Comparison of ENCODE assay signal across 8 mouse cellular contexts in genomic region chr11:86395513-86396125, GRCm38 (mm10). TPM values are rescaled to one million over a fixed set of nuclear protein-coding genes. Genes with fewer than 3 reads are reported as not detected.
DNase-seq lines count a peak whose midpoint lies in the region; ATAC-seq and TF ChIP-seq lines count a peak whose summit lies in the region.

No protein-coding gene starts in this region.

- 20% methylated on average over 9 of the region's 9 CpGs for WGBS in bone marrow, adult 2 months
- 5% methylated on average over 9 of the region's 9 CpGs for WGBS in hindbrain, embryonic 11.5 days
- WGBS in limb, embryonic 11.5 days = 3% methylated on average over 9 of the region's 9 CpGs
- 13% methylated on average over 9 of the region's 9 CpGs for WGBS in midbrain, postnatal 0 days

- DNase-seq in layer of hippocampus, adult 11-12 months (ENCODE audit: low spot score) = peak; percentile 29
- no peak for DNase-seq in layer of hippocampus, adult 9-10 months (ENCODE audit: low spot score)
- peak; percentile 60 for DNase-seq in hindbrain, embryonic 11.5 days (ENCODE audit: low spot score)
- peak; percentile 58 for DNase-seq in limb, embryonic 11.5 days (ENCODE audit: low spot score)
- DNase-seq in midbrain, postnatal 0 days (ENCODE audit: low spot score) = peak; percentile 79

- H3K4me3 ChIP-seq in bone marrow, adult 2 months (replicated peaks; ENCODE audit: control insufficient read depth, low read depth, low read length) = no peak overlapping the region
- H3K4me3 ChIP-seq in hindbrain, embryonic 11.5 days (ENCODE audit: low read depth, low read length) = no peak overlapping the region
- no peak overlapping the region for H3K4me3 ChIP-seq in limb, embryonic 11.5 days (ENCODE audit: low read depth, low read length)
- H3K4me3 ChIP-seq in midbrain, postnatal 0 days (ENCODE audit: low read depth, low read length) = no peak overlapping the region
- H3K4me3 ChIP-seq in testis, adult 2 months (ENCODE audit: control insufficient read depth, low read depth, low read length) = no peak overlapping the region

- H3K9ac ChIP-seq in hindbrain, embryonic 11.5 days (ENCODE audit: low read depth, low read length) = no peak overlapping the region
- no peak overlapping the region for H3K9ac ChIP-seq in limb, embryonic 11.5 days (ENCODE audit: low read length)
- no peak overlapping the region for H3K9ac ChIP-seq in midbrain, postnatal 0 days (replicated peaks; ENCODE audit: low read length, poor library complexity, severe bottlenecking)

- TF ChIP-seq POLR2A in bone marrow, adult 2 months (IDR thresholded peaks at IDR 0.05; ENCODE audit: borderline replicate concordance, control insufficient read depth, low read depth, low read length) = no peak
- TF ChIP-seq POLR2A in testis, adult 2 months (IDR thresholded peaks at IDR 0.05; ENCODE audit: control insufficient read depth, low read depth, low read length) = no peak

- no peak overlapping the region for H3K27ac ChIP-seq in bone marrow, adult 2 months (ENCODE audit: control insufficient read depth, insufficient read depth, low read depth, low read length, poor library complexity)
- H3K27ac ChIP-seq in hindbrain, embryonic 11.5 days (ENCODE audit: low read depth, low read length) = no peak overlapping the region
- H3K27ac ChIP-seq in limb, embryonic 11.5 days (replicated peaks; ENCODE audit: low read depth, low read length) = no peak overlapping the region
- no peak overlapping the region for H3K27ac ChIP-seq in midbrain, postnatal 0 days (ENCODE audit: low read depth, low read length)
- no peak overlapping the region for H3K27ac ChIP-seq in testis, adult 2 months (ENCODE audit: control insufficient read depth, insufficient read depth, low read depth, low read length)

- 0 out of 2 replicates have a peak, but pooled peaks have one; percentile 38 for ATAC-seq in erythroblast, adult 5-6 weeks (replicated peaks; ENCODE audit: low FRiP score, poor library complexity, severe bottlenecking)
- no peak for ATAC-seq in hindbrain, embryonic 11.5 days (ENCODE audit: low FRiP score)
- no peak for ATAC-seq in limb, embryonic 11.5 days (ENCODE audit: insufficient number of reproducible peaks, low FRiP score, low TSS enrichment, low read depth)
- no peak for ATAC-seq in midbrain, postnatal 0 days (ENCODE audit: low FRiP score)

- peaks cover 5% of the 10 kb centered on the region; the same call in 1 of the 2 replicates for H3K4me1 ChIP-seq in bone marrow, adult 2 months (ENCODE audit: control insufficient read depth, insufficient read depth, low read length)
- no peaks in the 10 kb centered on the region for H3K4me1 ChIP-seq in hindbrain, embryonic 11.5 days (replicated peaks; ENCODE audit: control insufficient read depth, insufficient read depth, low read length)
- peaks cover 5% of the 10 kb centered on the region; the same call in 1 of the 2 replicates for H3K4me1 ChIP-seq in limb, embryonic 11.5 days (ENCODE audit: control insufficient read depth, insufficient read depth, low read length)
- H3K4me1 ChIP-seq in midbrain, postnatal 0 days (ENCODE audit: insufficient read depth, low read length) = no peaks in the 10 kb centered on the region
- no peaks in the 10 kb centered on the region for H3K4me1 ChIP-seq in testis, adult 2 months (ENCODE audit: control insufficient read depth, insufficient read depth, low read length)

- peak; percentile 70 for TF ChIP-seq CTCF in bone marrow, adult 2 months (IDR thresholded peaks at IDR 0.05; ENCODE audit: control insufficient read depth, insufficient read depth, low read length)
- TF ChIP-seq CTCF in midbrain, postnatal 0 days (IDR thresholded peaks at IDR 0.05) = peak; percentile 56
- peak; percentile 31; the same call in 1 of the 2 replicates for TF ChIP-seq CTCF in testis, adult 2 months (IDR thresholded peaks at IDR 0.05; ENCODE audit: control insufficient read depth, insufficient read depth, insufficient replicate concordance, low read depth, low read length)

- no peak overlapping the region for H3K4me2 ChIP-seq in hindbrain, embryonic 11.5 days (replicated peaks; ENCODE audit: low read depth, low read length)
- peak overlapping the region; percentile 1; the same call in 1 of the 2 replicates for H3K4me2 ChIP-seq in limb, embryonic 11.5 days (ENCODE audit: low read depth, severe bottlenecking)
- no peak overlapping the region for H3K4me2 ChIP-seq in midbrain, postnatal 0 days (ENCODE audit: low read depth, low read length, poor library complexity, severe bottlenecking)

- H3K27me3 ChIP-seq in hindbrain, embryonic 11.5 days (ENCODE audit: control insufficient read depth, insufficient read depth, low read length) = no peaks in the 10 kb centered on the region
- H3K27me3 ChIP-seq in limb, embryonic 11.5 days (ENCODE audit: control insufficient read depth, insufficient read depth, low read length) = no peaks in the 10 kb centered on the region
- H3K27me3 ChIP-seq in midbrain, postnatal 0 days (ENCODE audit: insufficient read depth, low read length) = no peaks in the 10 kb centered on the region
- no peaks in the 10 kb centered on the region for H3K27me3 ChIP-seq in testis, adult 2 months (ENCODE audit: control insufficient read depth, insufficient read depth, low read length)

- no peaks in the 10 kb centered on the region for H3K36me3 ChIP-seq in hindbrain, embryonic 11.5 days (ENCODE audit: control insufficient read depth, insufficient read depth, low read length)
- no peaks in the 10 kb centered on the region for H3K36me3 ChIP-seq in limb, embryonic 11.5 days (ENCODE audit: control insufficient read depth, insufficient read depth, low read length)
- no peaks in the 10 kb centered on the region for H3K36me3 ChIP-seq in midbrain, postnatal 0 days (ENCODE audit: insufficient read depth, low read length)
- H3K36me3 ChIP-seq in testis, adult 2 months (ENCODE audit: control insufficient read depth, insufficient read depth, low read length) = no peaks in the 10 kb centered on the region

- no peaks in the 10 kb centered on the region for H3K9me3 ChIP-seq in hindbrain, embryonic 11.5 days (ENCODE audit: control insufficient read depth, low read length)
- H3K9me3 ChIP-seq in limb, embryonic 11.5 days (ENCODE audit: control insufficient read depth, low read length) = no peaks in the 10 kb centered on the region
- H3K9me3 ChIP-seq in midbrain, postnatal 0 days (ENCODE audit: low read length) = no peaks in the 10 kb centered on the region

RNA-seq across cellular contexts. Expression of gene Med13, which starts 38.2 kb away (rescaled TPM):
- 26.2 and 35.6 TPM in 2 replicates for polyA plus RNA-seq in bone marrow, adult 2 months (2011; ENCODE audit: insufficient read depth, insufficient read length, low replicate concordance, missing spikeins)
- 62.1 and 79.6 TPM in 2 replicates for total RNA-seq in erythroblast, adult 5-6 weeks (2015; ENCODE audit: low replicate concordance)
- 112 and 120 TPM in 2 replicates for total RNA-seq in erythroblast, adult 5-6 weeks (2017; ENCODE audit: low replicate concordance)
- 13.3 and 17.4 TPM in 2 replicates for polyA plus RNA-seq in hindbrain, embryonic 11.5 days (2014; fragmentation: Nextera tagmentation; extraction: Ambion mirVana)
- polyA plus RNA-seq in limb, embryonic 11.5 days (2014; fragmentation: Nextera tagmentation; extraction: Ambion mirVana) = 13.0 and 14.9 TPM in 2 replicates
- total RNA-seq in midbrain, postnatal 0 days (2014; rRNA removed) = 52.9 and 56.5 TPM in 2 replicates
- polyA plus RNA-seq in midbrain, postnatal 0 days (2015; fragmentation: Nextera tagmentation; extraction: Ambion mirVana) = 4.2 and 5.1 TPM in 2 replicates
- 16.8 and 25.0 TPM in 2 replicates for polyA plus RNA-seq in testis, adult 2 months (2012; rRNA removed)
